Mouse (Mus musculus) hindbrain, embryonic 11.5 days (tissue): ENCODE measurements around the gene Cdrt4. TPM values are rescaled to one million over a fixed set of nuclear protein-coding genes. Genes with fewer than 3 reads are reported as not detected.

Source experiments
- ATAC-seq: fragments of 200-750 bp; cut with Nextera tagmentation; 2 replicates; pipeline ENCODE4 v1.8.0; 2017; ENCODE audit warnings: mild to moderate bottlenecking, moderate TSS enrichment, moderate library complexity; ENCODE audit not compliant: low FRiP score
- DNase-seq: peaks from one replicate; pipeline ENCODE4 v3.0.0-alpha.2; 2015; ENCODE audit warnings: low spot score
- H3K27ac ChIP-seq: fragments of 300-500 bp; sonication (generic); 2 replicates; pipeline ENCODE4 v1.5.1; 2014; ENCODE audit warnings: mild to moderate bottlenecking, low read depth, low read length
- H3K27me3 ChIP-seq: fragments of 300-500 bp; sonication (generic); 2 replicates; pipeline ENCODE4 v1.6.1; 2014; ENCODE audit warnings: mild to moderate bottlenecking, low read length, moderate library complexity, mixed read lengths; ENCODE audit not compliant: control insufficient read depth, insufficient read depth
- H3K36me3 ChIP-seq: fragments of 300-500 bp; sonication (generic); 2 replicates; pipeline ENCODE4 v1.6.1; 2014; ENCODE audit warnings: mild to moderate bottlenecking, low read length, moderate library complexity, mixed read lengths; ENCODE audit not compliant: control insufficient read depth, insufficient read depth
- H3K4me1 ChIP-seq: fragments of 300-500 bp; sonication (generic); replicated peaks from 2 replicates; pipeline ENCODE4 v1.6.1; 2014; ENCODE audit warnings: low read length, mixed read lengths; ENCODE audit not compliant: control insufficient read depth, insufficient read depth
- H3K4me2 ChIP-seq: fragments of 300-500 bp; sonication (generic); replicated peaks from 2 replicates; pipeline ENCODE4 v1.6.1; 2014; ENCODE audit warnings: mild to moderate bottlenecking, low read depth, low read length
- H3K4me3 ChIP-seq: fragments of 300-500 bp; sonication (generic); 2 replicates; pipeline ENCODE4 v1.5.1; 2014; ENCODE audit warnings: low read depth, low read length
- H3K9ac ChIP-seq: fragments of 300-500 bp; sonication (generic); 2 replicates; pipeline ENCODE4 v1.6.1; 2014; ENCODE audit warnings: low read depth, low read length
- H3K9me3 ChIP-seq: fragments of 300-500 bp; sonication (generic); 2 replicates; pipeline ENCODE4 v1.6.1; 2016; ENCODE audit warnings: low read length; ENCODE audit not compliant: control insufficient read depth
- WGBS: fragments of 180-500 bp; shearing (Covaris S2); extraction: QIAGEN DNeasy Blood & Tissue Kit; methylation state at CpG from one replicate; pipeline ENCODE4 v1.1.7; 2014; 5-methylcytosine and 5-hydroxymethylcytosine counted together
- polyA plus RNA-seq: library from polyadenylated mRNA; unstranded; fragments of >200 nt; fragmentation: Nextera tagmentation; extraction: Ambion mirVana; gene quantifications from 2 replicates; pipeline ENCODE4 v1.2.1, GENCODE M21; 2014

Cdrt4 gene
- polyA plus RNA-seq, 1 experiment from 2014 or later, result not detected

DNA sequence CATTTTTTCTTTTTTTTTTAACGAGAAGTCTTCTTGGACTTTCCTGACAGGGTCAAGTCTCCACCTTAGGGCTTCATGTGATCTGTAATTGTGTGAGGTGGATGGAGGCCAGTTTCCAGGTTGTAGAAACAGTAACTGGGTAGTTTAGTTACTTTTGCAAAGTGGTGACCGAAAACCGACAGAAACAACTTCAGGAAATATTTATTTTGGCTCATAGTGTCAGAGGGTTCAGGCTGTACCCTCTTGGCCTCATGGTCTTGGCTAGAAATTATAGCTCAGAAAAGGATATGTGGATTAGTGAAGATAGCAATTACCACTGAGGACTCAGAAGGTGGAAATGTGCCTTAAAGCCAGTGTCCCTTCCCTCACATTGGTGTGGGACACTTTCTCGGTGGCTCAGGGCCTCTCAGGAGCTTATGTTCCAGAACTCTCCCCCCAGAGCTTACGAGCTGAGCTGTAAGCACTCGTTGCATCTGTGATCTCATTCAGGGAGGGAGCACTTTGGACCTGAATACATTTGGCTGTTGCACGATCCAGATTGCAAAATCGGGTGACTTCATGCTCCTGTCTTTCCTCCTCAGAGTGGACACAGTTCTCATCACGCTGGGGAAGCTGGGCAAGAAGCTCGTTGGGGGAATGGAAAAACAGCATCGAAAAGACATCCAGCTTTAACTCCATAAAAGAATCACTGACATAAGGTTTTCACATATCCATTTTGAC lies 16.0 kb upstream of the Cdrt4 start:
- no peaks in the 10 kb centered on the region for H3K4me1 ChIP-seq
- 92% methylated on average over 11 of the region's 11 CpGs for WGBS
- ATAC-seq (no peak), DNase-seq (no peak)
- H3K36me3 ChIP-seq, result no peaks in the 10 kb centered on the region
- H3K9me3 ChIP-seq, result no peaks in the 10 kb centered on the region
- no peak overlapping the region for H3K4me3 ChIP-seq
- H3K27ac ChIP-seq, result no peak overlapping the region
- H3K4me2 ChIP-seq, result no peak overlapping the region
- no peak overlapping the region for H3K9ac ChIP-seq
- H3K27me3 ChIP-seq, result no peaks in the 10 kb centered on the region

DNA sequence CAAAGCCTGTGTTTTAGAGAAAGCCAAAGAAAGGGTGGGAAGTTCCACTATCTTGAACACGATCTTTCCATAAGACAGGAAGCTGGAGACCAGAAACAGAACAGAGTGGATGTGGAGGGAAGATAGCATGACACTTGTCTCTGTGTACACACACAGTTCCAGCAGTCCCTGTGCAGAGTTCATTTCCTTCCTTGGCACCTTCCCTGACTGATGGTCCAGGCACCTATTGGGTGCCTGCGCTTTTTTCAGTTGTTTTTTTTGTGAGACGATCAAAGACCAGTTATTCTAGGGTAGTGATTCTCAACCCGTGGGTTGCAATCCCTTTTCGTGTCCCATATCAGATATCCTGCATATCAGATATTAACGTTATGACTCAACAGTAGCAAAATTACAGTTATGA lies 13.0 kb upstream of the Cdrt4 start:
- 88% methylated on average over 6 of the region's 6 CpGs for WGBS
- H3K4me1 ChIP-seq, result no peaks in the 10 kb centered on the region
- no peaks in the 10 kb centered on the region for H3K36me3 ChIP-seq
- H3K27me3 ChIP-seq, result no peaks in the 10 kb centered on the region
- H3K9ac ChIP-seq, result no peak overlapping the region
- DNase-seq (no peak), ATAC-seq (no peak)
- H3K4me2 ChIP-seq, result no peak overlapping the region
- no peaks in the 10 kb centered on the region for H3K9me3 ChIP-seq
- no peak overlapping the region for H3K4me3 ChIP-seq
- no peak overlapping the region for H3K27ac ChIP-seq

DNA sequence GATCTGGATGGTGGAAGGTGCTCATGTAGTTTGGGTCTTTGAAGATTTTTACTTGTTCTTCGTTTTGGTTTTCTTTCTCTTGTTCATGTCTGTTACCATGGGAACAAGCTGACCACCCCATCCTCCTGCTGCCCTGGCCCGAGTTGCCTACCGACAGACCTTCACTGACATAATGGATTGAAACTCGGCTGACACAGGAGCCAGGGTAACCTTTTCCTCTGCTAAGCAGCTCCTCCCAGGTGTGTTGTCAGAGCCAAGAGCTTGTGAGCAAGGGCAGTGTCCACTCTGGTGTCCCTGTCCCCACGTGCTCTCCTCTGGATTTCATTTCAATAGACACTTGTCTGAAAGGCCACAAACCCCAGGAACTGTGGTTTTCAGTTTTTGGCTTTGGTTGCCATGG lies 12.1 kb upstream of the Cdrt4 start:
- 77% methylated on average over 5 of the region's 5 CpGs for WGBS

DNA sequence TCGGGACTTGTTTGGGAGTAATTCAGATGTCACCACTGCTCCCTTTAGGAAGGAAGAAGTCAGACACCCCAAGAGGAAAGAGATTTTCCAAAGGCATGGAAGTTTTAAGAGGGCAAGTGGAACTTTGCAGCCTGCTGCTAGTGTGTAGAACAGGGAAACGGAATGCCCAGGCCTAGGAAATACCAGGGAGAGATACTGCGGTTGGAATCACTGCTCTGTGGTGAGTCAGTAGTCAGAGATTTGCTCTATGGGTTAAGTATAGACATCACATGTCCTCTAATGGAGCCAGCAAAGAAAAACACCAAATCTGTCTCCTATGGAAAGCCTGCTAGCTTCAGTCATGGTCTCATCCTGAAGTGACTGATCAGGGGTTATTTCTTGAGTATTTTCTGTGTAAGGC lies 10.8 kb upstream of the Cdrt4 start:
- Histone ChIP-seq H3K4me1 (no peaks in the 10 kb centered on the region), H3K4me2 (no peak overlapping the region), H3K4me3 (no peak overlapping the region), H3K36me3 (no peaks in the 10 kb centered on the region), H3K27ac (no peak overlapping the region), H3K9me3 (no peaks in the 10 kb centered on the region), H3K9ac (no peak overlapping the region), H3K27me3 (no peaks in the 10 kb centered on the region)
- WGBS, result 85% methylated on average over 3 of the region's 3 CpGs
- no peak for ATAC-seq
- DNase-seq, result no peak

More for the DNA sequence above, 12.1 kb upstream of the Cdrt4 start:
- Histone ChIP-seq H3K4me3 (no peak overlapping the region), H3K9me3 (no peaks in the 10 kb centered on the region), H3K27ac (no peak overlapping the region), H3K27me3 (no peaks in the 10 kb centered on the region), H3K36me3 (no peaks in the 10 kb centered on the region), H3K4me1 (no peaks in the 10 kb centered on the region), H3K4me2 (no peak overlapping the region), H3K9ac (no peak overlapping the region)
- DNase-seq, result no peak
- ATAC-seq, result no peak

DNA sequence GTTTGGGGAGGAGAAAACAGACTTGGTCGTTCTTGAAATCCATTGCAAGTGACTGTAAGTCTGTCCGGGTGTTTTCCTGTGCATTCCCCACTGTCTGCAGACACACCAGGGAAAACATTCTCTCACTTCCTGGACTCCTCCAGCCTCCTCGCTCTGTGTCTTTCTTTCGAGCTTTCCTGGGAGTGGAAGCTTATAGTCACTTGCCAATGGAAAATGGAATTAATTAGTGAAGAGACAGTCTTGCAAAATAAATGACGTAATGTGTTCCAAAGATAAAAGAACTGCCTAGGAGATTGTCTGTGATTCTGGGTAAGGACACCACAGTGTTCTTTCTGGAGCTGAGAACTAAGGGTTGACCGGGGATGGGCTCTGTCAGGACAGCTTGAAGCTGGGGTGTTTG lies 7.5 kb upstream of the Cdrt4 start:
- Histone ChIP-seq H3K4me1 (no peaks in the 10 kb centered on the region), H3K4me2 (no peak overlapping the region), H3K9me3 (no peaks in the 10 kb centered on the region), H3K27me3 (no peaks in the 10 kb centered on the region), H3K9ac (no peak overlapping the region), H3K4me3 (no peak overlapping the region), H3K36me3 (no peaks in the 10 kb centered on the region), H3K27ac (no peak overlapping the region)
- 81% methylated on average over 6 of the region's 6 CpGs for WGBS
- ATAC-seq, result no peak
- no peak for DNase-seq

DNA sequence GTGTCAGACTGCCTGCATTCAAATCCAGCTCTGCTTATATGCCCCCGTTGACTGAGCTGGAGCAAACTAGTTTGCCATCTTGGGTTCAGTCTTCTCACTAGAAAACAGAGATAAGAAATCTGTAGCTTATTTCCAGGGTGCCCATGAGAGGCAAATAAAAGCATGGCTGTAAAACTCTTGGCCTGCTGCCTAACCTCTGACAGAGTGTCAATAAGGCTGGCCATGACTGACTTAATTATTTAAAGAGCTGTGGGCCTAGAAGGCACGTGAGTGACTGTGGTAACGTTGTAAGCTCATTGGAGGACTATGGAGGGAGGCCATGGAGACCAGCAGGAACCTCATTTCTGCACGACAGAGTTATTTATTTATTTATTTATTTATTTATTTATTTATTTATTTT lies 5.5 kb upstream of the Cdrt4 start:
- no peak for ATAC-seq
- Histone ChIP-seq H3K9ac (no peak overlapping the region), H3K36me3 (no peaks in the 10 kb centered on the region), H3K4me1 (no peaks in the 10 kb centered on the region), H3K4me2 (no peak overlapping the region), H3K9me3 (no peaks in the 10 kb centered on the region), H3K4me3 (no peak overlapping the region), H3K27me3 (no peaks in the 10 kb centered on the region), H3K27ac (no peak overlapping the region)
- WGBS, result 69% methylated on average over 4 of the region's 4 CpGs
- DNase-seq, result no peak

DNA sequence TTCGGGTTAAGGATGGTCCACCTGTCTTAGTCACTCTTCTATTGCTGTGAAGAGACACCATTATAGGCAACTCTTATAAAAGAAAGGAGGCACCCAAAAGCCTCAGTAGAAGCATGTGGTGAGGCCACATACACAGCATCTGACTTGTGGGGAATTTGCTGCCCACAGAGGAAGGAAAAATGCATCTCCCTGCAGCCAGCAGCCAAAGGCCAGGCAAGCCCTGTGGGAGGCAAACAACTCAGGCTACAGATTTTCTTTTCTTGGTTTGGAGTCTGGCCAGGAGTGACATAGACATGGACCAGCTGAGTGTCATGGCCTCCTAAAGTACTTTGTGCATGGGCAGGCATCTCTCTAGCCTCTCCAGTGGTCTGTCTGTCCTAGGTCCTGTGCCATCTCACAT lies 1.4 kb upstream of the Cdrt4 start:
- Histone ChIP-seq H3K36me3 (no peaks in the 10 kb centered on the region), H3K9ac (no peak overlapping the region), H3K4me3 (no peak overlapping the region), H3K9me3 (no peaks in the 10 kb centered on the region), H3K4me1 (no peaks in the 10 kb centered on the region), H3K4me2 (no peak overlapping the region), H3K27ac (no peak overlapping the region), H3K27me3 (no peaks in the 10 kb centered on the region)
- DNase-seq (no peak), ATAC-seq (no peak)
- 83% methylated on average over 1 of the region's 1 CpGs for WGBS

DNA sequence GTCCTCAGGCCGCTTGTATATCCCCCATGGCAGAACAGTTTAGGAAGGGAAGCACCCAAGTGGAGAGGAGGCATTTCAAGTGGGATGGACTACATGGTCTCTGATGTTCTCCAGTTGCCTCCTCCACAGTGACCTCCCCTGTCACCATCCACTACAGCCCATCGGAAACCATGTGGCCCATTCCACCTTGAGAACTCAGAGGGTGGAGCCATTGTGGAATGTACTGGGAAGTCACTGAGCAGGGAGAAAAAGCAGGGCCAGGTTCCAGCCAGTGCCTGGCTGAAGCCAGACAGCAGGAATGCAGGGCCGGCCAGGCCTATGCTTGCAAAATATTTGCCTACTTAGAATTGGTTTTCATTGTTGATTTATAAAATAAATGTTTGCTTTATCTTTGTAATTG lies 3.8 kb downstream of the Cdrt4 start:
- 91% methylated on average over 3 of the region's 3 CpGs for WGBS
- no peaks in the 10 kb centered on the region for H3K4me1 ChIP-seq
- no peak overlapping the region for H3K9ac ChIP-seq
- DNase-seq (no peak), ATAC-seq (no peak)
- no peaks in the 10 kb centered on the region for H3K27me3 ChIP-seq
- no peaks in the 10 kb centered on the region for H3K36me3 ChIP-seq
- no peak overlapping the region for H3K27ac ChIP-seq
- H3K9me3 ChIP-seq, result no peaks in the 10 kb centered on the region
- no peak overlapping the region for H3K4me2 ChIP-seq
- H3K4me3 ChIP-seq, result no peak overlapping the region

DNA sequence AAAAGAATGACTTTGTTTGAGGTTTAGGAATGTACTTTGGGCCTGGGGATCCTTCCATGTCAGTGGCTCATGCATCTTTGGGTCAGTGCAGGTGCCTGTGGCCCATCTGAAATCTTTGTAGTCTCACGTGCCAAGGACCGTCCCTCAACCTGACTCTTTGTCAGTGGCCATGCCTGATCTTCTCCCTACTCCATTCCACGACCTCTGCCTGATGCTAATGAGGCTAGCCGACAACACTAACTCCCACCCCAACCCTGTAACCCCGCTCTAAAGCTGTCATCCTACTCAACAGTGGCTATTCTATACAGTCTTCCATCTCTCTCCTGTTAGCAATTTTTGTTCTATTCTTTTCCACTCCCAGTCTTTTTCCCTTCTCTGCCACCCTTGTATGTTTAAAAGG lies 4.2 kb downstream of the Cdrt4 start:
- H3K4me1 ChIP-seq, result no peaks in the 10 kb centered on the region
- H3K4me3 ChIP-seq, result no peak overlapping the region
- no peaks in the 10 kb centered on the region for H3K9me3 ChIP-seq
- H3K27ac ChIP-seq, result no peak overlapping the region
- H3K4me2 ChIP-seq, result no peak overlapping the region
- no peaks in the 10 kb centered on the region for H3K36me3 ChIP-seq
- no peaks in the 10 kb centered on the region for H3K27me3 ChIP-seq
- no peak for ATAC-seq
- no peak overlapping the region for H3K9ac ChIP-seq
- WGBS, result 84% methylated on average over 5 of the region's 5 CpGs
- DNase-seq, result no peak
